Mouse (Mus musculus) gonadal fat pad, adult 2 months (tissue): ENCODE data around the gene Uvrag. TPM values are rescaled to one million over a fixed set of nuclear protein-coding genes. Genes with fewer than 3 reads are reported as not detected.
A peak's percentile ranks its signal among the peaks of the same experiment; 100 is the strongest.

Experiments used
- DNase-seq: peaks from one replicate; pipeline ENCODE4 v3.0.0-alpha.2; 2012; ENCODE audit warnings: low read depth
- polyA plus RNA-seq: library from polyadenylated mRNA; depleted of rRNA; stranded (reverse); fragments of >200 nt; gene quantifications from 2 replicates; pipeline ENCODE4 v1.2.3, GENCODE M21; 2012; rRNA removed

The Uvrag gene
- polyA plus RNA-seq, result 13.4 and 21.5 TPM in 2 replicates

DNA sequence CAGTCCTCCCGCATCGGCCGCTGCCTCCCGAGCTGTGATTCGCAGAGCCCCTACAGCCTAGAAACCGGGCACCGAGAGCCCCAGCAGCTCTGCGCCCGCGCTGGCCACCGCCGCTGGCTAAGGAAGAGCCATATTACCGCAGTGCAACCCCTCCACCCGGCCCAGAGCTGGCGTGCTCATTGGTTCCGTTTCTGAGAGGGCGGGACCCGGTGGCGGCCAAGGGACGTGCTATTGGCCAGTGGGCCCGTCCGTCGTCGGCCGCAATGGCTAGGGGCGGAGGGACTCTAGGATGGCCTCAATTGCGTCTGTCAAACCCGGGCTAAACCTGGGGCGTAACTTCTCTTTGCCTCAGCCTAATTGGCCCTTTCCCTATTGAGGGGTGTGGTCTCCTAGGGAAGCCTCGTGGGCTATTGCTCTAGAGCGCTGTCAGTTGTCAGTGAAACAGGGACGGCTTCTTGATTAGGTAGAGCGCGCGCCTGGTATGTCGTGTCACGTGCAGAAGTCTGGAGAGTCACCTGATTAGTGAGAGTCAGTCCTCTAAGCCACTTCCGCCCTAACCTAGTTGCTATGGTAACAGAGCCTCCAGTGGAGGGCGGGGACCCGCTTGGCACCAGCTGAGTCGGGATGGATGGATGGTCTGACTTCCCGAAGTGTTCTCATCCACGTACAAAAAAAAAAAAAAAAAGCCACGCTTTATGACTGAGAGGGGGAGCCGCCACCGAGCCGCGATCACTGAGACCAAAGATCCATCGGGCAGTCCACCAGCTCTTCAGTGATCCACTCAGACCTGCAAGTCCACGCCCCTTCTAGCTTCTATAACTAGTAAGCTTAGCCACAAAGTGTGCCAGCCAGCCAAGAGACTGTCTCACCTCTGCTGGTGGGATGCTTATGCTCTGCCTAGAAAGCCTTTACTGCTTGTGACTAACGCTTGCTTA is at the start of gene Uvrag:
TSS of gene Uvrag (minus strand) at position 158 of the 935 bp plus-strand sequence.
- DNase-seq, result peak; percentile 98

DNA sequence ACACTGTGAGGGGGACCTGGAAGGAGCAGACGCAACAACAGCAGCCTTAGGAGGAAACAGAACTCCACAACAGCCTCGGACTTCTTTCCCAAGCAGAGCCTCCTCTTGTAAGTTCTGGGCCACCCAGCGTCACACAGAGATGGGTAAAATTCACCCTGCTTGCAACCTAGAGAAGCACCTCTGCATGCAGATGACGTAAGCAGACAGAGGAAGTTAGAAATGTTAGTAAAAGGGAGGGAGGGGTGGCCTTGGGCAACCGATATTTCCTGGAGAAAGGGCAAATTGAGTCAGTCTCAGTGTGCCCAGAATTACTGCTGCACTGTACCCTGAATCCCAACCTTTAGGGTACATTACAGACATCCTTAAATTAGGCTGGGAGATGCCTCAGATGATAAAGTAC is 48.9 kb upstream of the Uvrag start:
- DNase-seq, result no peak

DNA sequence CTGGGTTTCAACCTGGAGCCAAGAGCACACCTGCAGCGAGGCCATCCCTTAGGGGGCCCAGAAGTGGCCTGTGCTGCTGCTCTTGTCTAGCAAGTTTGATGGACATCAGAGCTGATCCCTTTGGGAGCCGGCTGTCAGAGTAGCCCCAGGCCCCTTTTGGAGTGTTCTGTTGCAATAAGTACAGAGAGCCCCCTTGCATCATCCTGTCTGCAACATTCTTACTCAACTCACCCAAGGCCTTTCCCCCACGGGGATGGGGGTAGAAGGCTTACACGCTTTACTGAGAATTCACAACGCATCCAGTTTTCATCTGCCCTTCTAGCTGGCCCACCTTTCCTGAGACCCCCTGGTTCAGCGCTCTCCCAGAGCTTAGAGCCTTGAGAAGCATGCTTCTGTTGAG is 47.7 kb upstream of the Uvrag start:
- DNase-seq, result no peak

DNA sequence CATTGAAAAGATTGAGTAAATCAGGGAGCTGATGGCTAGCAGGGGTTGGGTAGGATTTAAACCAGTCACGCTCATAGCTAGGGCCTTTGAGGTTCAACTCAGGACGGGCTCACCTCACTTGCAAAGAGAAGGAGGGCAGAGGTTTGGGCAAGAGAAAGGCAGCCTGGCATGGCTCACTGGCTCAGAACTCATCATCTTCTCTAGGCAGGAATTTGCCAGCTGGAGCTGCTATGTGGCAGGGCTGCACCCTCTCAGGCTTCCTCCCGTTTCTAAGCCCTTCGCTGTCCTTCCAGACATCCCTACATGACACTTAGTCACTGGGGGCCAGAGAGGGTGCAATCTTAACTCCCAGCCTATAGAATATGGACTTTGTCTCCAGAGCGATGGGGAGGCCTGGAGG is 46.5 kb upstream of the Uvrag start:
- no peak for DNase-seq

DNA sequence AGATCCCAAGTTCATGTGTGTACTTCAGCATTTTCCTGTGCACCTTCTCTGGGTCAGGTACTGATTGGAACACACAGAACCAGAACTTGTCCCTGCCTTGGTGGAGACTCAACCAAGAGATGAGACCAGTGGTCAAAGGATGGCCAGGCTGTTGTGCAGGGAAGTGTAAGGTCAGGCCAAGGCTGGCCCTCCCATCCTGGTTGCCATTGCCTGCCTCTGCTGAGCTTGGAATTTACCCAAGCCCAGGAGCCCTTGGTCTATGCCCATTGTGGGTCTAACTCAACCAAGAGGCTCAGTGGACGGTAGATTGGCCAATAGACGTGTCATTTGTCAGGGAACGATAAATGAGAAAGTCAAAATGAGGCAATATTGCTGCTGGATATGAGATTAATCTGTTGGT is 44.5 kb upstream of the Uvrag start:
- no peak for DNase-seq

DNA sequence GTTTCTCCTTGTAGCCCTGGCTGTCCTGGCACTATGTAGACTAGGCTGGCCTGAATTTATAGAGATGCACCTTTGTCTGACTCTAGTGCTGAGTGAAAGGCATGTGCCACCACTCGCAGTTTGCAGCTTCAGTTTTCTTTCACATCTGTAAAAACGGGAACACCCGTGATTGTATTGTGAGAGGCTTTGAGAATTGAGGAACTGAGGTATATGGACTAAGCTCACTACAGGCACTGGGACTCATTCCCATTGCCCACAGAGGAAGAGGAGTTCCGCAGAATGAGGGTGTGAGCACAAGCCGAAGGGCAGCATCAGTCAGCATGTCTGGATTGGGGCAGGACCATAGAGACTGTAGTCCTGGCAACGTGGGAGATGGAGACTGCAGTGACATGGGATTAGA is 42.8 kb upstream of the Uvrag start:
- no peak for DNase-seq

DNA sequence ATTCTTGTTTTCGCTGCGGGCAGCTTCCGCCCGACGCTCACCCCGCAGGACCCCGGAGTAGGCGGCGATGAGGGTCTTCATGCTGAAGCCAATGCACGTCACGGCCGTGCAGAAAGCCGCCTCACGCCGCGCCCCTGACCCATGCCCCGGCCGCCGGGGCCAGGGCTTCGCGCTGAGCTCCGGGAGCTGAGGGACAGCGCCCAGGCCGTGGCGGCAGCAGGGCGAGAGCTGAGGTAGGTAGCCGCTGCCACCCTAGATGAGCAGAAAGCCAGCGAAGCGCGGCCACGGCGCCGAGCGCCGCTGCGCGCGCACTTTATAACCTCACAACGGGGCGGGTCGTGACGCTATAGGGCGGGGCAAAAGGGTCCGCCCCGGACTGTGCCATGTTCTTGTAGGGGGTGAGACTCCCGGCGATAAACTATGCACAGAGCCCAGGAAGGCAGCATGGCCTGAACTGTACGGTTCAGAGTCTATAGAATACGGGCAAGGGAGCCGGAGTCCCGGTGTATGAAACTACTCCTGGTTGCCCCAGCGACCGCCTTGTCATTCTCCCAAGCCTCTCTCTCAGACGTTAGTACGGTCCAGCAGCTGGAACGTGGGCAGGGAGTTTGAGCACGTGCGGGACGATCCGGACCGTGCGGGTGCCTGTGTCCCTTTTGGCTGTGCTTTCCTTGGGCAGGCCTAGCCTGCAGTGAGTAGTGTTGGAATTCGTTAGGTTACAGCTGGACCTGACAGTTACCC is 41.7 kb upstream of the Uvrag start, which contains the start of gene Dgat2:
TSS of gene Dgat2 (minus strand) at position 288 of the 741 bp plus-strand sequence.
- no peak for DNase-seq

DNA sequence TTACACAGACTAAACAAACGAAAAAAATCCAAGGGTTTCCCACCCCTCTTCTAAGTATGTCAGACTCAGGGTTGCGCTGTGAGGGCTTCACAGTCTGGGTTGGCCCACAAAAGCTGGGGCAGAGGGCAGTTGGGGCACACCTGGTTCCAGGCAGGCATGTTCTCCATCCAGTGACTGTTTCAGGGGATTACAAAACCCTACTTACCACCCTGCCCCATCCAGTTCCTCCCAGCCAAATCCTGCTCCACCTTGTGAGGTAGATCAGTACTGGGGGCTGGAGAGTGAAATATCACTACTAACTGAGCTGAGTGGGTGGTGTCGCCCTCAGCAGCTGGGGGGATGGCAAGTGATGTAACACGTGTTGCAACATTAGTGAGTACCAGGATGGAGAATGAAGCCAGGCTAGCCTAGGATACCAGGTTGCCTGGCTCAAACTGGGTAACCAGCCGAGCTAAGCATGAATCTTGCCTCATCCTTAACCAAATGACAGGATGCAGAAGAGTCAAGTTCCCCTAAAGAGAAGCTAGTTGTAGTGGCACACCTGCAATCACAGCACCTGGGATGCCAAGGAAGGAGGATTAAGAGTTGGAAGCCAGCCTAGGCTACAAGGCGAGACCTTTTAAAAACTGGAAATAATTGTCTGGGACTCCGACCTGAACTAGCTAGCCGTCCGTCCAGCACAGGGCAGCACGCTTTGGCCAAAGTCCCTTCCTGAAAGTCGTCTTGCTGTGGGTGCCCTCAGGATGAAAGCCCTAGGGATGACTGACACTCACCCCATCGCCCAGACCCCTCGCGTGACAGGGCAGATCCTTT is 40.9 kb upstream of the Uvrag start:
- DNase-seq, result no peak

DNA sequence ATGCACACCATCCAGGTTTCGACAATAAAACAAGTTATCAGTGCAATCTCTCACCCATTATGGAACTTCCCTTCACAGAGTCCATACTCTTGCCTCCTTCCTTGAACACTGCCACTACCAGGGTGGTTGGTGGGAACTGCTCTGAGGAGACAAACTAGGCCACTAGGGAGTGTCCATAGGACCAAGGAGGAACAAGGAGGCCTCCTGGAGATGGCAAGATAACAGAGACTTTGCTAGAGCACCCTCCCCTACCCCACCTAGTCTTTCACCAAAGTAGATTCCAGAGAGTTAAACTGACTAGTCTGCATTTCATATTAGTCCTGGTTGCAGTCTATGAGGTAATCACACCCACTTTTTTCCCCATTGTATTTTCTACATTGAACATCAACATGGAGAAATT is 39.2 kb upstream of the Uvrag start:
- DNase-seq, result no peak

DNA sequence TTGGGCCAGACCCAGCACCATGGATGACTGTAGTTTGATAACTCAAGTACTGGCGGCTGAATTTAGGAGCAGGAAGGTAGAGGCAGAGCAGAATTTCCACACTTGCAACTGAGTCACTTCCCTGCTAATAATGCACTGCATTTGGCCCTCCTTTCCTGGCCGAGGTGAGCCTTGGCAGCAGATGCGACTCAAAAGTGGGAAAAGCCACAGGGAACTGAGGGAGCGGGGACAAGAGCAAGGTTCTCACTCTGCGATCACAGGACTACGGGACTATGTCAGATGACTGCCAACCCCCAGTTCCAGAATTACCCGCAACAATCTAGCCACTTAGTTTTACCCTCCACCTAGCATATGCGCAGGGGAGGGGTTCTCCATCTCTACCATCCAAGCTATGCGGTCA is 38.3 kb upstream of the Uvrag start:
- no peak for DNase-seq

DNA sequence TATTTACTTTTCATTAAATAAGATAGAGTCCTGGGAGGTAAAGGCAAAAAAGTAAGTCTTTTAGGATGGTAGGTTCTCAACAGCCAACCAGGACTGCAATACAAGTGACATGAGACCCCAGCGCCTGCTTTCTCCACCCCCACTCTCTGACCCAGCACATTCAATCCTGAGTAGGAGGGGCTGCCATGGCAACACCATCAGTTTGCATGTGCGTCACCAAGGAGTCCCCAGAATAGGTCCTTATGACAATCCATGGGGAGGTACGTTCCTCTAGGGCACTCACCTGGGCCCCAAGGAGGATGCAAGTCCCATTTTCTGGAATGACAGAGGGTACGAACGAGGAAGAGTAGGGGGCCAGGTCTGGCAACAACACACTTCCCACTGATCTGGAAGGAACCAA is 36.4 kb upstream of the Uvrag start:
- no peak for DNase-seq

DNA sequence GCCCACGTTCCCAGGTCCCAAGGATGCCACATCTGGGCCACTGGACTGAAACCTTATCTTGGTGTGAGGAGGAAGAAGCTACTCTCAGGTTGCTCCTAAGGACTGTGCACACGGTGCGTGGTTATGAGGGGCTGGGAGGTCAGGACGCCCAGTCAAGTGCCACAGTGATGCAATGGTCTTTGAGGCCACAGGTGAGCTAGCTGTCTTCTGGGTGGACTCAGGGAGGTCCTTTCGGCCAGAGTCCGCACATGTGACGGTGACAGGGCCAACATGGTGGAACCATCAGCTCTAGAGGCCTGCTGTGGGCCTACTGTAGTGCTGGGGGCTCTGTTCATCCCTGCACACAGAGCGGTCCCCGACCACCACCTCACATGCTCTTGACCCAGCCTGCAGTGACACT is 34.7 kb upstream of the Uvrag start:
- no peak for DNase-seq

DNA sequence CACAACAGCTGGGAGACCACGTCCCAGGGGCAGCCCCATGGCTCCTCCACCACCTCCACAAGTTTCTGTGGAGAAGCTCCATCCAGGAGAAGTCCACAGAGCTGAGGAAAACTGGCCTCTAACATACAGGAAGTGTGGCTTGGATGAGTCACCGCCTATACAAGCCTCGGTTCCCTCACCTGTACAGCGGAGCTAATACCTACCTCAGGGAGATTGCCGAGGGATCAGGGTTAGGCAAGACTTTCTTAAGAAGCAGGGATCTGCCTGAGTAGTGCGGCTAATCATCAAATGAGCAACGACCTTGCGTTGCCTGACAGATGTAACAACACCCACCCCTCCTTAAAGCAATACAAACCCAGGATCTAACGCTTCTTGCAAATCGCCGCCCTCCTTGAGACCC is 34.2 kb upstream of the Uvrag start:
- no peak for DNase-seq

DNA sequence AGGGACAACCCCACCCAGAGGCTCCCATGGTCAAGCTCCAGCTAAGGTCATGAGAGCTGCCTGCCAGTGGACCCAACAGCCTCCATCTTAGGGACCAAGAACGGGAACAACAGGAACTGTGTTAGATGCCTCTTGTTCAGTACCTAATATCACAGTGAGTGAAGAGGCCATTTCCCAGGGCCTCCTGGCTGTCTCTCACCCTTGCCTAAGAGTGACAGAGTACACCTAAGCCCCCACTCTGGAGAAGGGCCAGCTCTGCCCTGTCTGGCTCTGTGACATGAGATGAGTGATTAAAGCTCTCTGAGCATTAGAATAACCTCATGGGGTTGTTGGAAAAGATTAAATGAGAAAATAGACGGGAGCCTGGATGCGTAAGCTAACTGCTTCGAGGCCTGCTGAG is 33.1 kb upstream of the Uvrag start:
- no peak for DNase-seq

DNA sequence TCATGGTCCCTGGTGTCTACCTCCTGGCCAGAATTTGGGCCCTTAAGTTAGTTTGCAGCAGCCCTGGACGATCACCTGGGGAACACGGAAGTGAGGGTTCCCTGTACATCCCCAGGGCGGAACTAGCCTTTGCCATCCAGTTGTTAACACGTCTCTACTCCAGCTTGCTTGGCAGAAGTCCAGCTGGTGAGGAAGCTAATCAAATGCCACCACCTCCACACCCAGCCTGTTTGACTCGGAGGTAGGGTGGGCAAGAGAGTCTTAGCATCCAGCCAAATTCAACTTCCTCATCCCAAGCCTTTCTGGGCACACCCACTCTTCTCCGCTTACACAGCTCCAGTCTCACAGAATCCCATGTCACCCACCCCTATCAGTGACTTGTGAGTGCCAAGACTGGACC is 32.0 kb upstream of the Uvrag start:
- no peak for DNase-seq

DNA sequence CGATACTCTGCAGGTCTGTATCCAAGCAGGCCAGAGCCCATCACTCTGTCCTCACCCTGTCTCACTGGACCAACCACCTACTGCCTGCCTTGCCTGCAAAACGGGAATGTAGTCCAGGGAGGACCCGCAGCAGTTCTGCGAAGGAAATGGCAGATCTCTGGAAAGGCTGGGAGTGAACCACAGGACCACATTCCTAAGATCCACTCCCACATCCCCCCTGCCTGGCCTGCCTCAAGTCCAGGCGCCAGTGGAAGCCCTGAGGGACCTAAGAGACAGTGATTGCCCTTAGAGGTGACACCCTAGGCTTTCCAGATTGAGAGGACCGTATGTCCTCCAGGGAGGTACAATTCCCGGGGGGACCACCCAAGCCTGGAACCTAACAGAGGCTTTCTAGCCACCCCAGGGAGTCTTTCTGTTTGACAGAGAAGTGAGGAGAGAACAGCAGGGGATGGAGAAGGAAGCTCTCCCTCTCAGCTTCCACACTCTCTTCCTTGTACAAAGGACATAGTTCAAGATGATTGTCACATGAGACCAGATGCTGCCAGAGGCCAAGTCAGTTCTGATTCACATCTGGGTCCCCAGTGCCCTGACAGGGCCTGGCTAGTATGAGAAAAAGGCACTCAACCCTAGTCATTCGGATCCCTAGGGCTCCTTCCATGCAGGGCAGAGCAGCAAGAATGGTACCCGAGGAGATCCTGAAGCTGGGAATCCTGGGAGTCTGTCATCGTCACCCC is 31.0 kb upstream of the Uvrag start:
- DNase-seq, result no peak

DNA sequence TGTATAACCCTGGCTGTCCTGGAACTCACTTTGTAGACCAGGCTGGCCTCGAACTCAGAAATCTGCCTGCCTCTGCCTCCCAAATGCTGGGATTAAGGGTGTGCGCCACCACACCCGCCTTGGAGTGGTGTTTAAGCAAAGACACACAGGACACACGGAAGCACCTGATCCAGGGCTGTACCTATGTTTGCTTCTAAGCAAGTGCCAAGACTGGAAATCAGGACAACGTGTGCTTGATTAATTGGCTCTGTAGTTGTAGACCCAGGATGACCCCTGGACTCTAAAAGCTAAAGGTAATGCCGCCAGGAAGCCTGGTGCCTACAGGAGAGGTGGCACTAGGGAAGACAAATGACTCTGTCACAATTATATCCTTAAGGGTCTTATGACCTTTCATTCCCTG is 29.6 kb upstream of the Uvrag start:
- DNase-seq, result no peak

DNA sequence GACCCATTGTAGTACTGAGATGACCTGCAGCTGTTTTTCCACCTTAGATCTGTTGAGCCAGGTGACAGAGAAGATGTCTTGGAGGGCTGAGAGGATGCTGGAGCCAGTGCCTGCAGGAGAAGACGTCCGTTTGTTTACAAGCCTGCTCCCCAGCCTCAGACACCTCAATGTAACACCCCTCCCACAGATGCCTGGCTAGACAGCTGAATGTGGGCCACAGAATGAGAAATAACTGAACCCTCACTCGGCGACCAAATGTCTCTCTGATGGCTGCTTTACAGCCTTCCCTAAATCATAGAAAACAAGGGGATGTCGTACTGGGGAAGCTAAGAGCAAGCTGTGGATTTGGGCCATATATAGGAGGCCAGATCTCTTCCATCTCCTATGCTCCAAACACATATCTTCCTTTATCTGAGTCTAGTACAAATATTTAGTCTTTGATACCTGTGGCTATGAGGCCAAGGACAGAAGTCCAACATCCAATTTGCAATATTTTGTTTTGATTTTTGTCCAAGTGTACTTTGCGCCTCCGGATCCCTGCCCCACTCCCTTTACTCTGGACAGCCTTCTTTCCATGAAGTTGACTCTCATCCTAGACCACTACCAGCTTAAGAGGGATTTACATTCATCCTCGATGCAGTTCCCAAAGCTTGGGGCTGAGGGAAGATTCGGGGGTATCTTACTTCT is 28.9 kb upstream of the Uvrag start:
- DNase-seq, result no peak

DNA sequence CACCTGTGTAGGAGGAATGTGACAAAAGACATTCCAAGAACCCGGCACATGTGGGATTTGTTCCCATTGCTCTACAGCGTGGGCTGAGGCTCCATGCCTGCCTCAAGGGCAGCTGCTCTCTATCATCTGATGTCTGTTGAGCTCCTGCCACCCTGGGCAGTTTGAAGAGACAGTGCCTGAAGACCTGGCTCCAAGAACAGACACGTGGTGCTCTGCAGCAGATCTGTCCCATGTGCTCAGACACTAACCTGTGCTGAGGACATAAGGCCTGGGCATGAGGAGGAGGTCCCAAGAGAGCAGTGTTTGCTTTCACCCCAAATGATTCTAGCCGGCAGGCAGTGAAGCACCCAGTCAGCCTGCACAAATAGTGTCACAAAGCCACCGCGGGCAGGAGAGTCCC is 27.8 kb upstream of the Uvrag start:
- peak; percentile 79 for DNase-seq

DNA sequence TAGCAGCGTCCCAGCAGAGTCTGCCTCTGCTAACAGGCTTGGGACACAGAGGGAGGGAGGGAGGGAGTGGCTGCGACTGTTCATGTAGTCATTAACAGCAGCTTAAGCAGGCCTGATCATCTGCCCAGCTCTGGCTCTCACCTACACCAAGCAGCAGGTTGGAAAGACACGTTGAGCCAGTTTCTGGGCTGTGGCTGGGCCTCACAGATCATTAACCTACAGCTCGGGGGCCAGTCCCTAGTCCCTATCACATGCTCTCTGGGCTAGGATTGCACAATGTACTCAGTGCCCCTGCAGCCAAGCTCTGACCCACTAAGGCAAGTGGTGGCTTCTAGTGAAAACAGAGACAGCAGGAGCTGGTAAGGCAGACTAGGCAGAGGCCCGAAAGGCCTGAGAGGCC is 27.0 kb upstream of the Uvrag start:
- DNase-seq, result peak; percentile 73

DNA sequence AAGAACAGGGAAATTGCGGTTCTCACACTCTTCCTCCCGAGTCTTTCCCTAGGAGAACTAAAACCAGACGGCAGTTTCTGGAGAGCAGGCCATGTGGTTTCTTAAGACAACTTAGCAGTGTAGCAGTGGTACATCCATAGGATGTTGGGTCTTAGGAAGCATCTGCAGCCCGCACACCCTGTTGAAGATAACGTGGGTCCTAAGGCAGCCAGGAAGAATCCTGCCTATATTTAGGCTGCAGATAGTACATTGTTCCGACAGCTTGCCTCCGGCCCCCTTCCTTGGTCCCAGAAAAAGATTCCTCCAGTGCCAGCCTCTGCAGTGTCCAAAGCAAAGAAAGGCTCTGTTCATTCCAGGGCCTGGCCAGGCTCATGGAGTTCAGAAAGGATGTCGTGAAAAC is 25.2 kb upstream of the Uvrag start:
- DNase-seq, result no peak
